Mouse (Mus musculus) urinary bladder, adult 18-20 months (tissue): ENCODE results near the gene Gadd45a.

ENCODE experiments used
- DNase-seq, 2 experiments: peaks; one replicate each; pipeline ENCODE4 v3.0.0; 2022; ENCODE audit warnings: low spot score in 2 of 2, mixed read lengths in 2 of 2

The Gadd45a gene

DNA sequence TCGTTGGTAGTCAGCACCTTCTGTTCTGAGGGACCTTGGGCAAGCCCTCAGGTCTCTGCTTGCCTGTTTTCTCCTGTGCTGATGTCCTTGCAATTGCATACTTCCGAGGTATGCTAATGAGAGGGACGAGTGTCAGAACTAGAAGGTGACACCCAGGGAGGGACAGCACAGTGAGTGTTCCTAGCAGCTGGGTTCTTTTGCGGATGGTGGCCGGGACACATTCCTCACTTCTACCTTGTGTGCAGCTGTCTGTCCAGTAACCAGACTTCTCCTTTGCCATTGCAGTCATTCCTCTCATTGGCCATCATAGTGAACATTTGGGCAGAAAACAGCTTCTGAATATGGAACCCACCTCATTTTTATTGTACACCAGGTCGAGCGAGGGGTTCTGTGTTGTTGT, 51.8 kb downstream of the Gadd45a start:
- no peak for DNase-seq
